Mouse (Mus musculus) spleen, adult 2 months (tissue): ENCODE results near the gene Ccdc175. TPM values are rescaled to one million over a fixed set of nuclear protein-coding genes. Genes with fewer than 3 reads are reported as not detected.
A peak's percentile ranks its signal among the peaks of the same experiment; 100 is the strongest.

ENCODE experiments used
- DNase-seq, 2 experiments: peaks; one replicate each; pipeline versions ENCODE4 v3.0.0 to v3.0.0-alpha.2; 2012 to 2021; ENCODE audit warnings: low spot score in 2 of 2, low read depth in 1 of 2
- H3K27ac ChIP-seq: fragments of 200-500 bp; 2 replicates; pipeline ENCODE4 v1.5.1; 2012; ENCODE audit warnings: low read length, inconsistent platforms; ENCODE audit not compliant: insufficient read depth
- H3K27me3 ChIP-seq: fragments of 200-500 bp; 2 replicates; pipeline ENCODE4 v1.6.1; 2012; ENCODE audit warnings: mild to moderate bottlenecking, moderate library complexity, low read length, inconsistent platforms; ENCODE audit not compliant: control insufficient read depth, insufficient read depth
- H3K36me3 ChIP-seq: fragments of 200-500 bp; 2 replicates; pipeline ENCODE4 v1.6.1; 2012; ENCODE audit warnings: mild to moderate bottlenecking, low read length, inconsistent platforms; ENCODE audit not compliant: control insufficient read depth, insufficient read depth
- H3K4me1 ChIP-seq: fragments of 200-500 bp; 2 replicates; pipeline ENCODE4 v1.6.1; 2011; ENCODE audit warnings: inconsistent platforms; ENCODE audit not compliant: control insufficient read depth, insufficient read depth, insufficient read length
- H3K4me3 ChIP-seq: fragments of 200-500 bp; 2 replicates; pipeline ENCODE4 v1.5.1; 2011; ENCODE audit warnings: mild to moderate bottlenecking, inconsistent platforms; ENCODE audit not compliant: insufficient read depth, insufficient read length; ENCODE audit errors: extremely low read depth
- CTCF ChIP-seq: fragments of 200-500 bp; IDR thresholded peaks from 2 replicates; pipeline ENCODE4 v1.5.1; 2011; ENCODE audit warnings: mild to moderate bottlenecking, inconsistent platforms; ENCODE audit not compliant: insufficient read depth, insufficient read length, insufficient replicate concordance; ENCODE audit errors: extremely low read depth
- POLR2A ChIP-seq: fragments of 200-500 bp; IDR thresholded peaks from 2 replicates; pipeline ENCODE4 v1.6.1; 2011; ENCODE audit warnings: low read depth, low read length, inconsistent platforms
- WGBS: fragments of 180-500 bp; shearing (Covaris S2); methylation state at CpG from one replicate; pipeline ENCODE4 v1.1.7; 2018; 5-methylcytosine and 5-hydroxymethylcytosine counted together
- polyA plus RNA-seq: library from polyadenylated mRNA; depleted of rRNA; stranded (reverse); fragments of >200 nt; gene quantifications from 2 replicates; pipeline ENCODE4 v1.2.3, GENCODE M21; 2012

Ccdc175 gene
- polyA plus RNA-seq, 1 experiment: not detected

- H3K36me3 ChIP-seq: no peaks in the 10 kb centered on the region
- WGBS: under 1% methylated on average over 31 of the region's 31 CpGs
- TF ChIP-seq CTCF: no peak
- TF ChIP-seq POLR2A: no peak
- H3K27me3 ChIP-seq: peaks cover 4% of the 10 kb centered on the region; the same call in 1 of the 2 replicates
- H3K4me3 ChIP-seq: peak overlapping the region; percentile 93
- peak overlapping the region; percentile 33; the same call in 1 of the 2 replicates for H3K27ac ChIP-seq
- DNase-seq: no peak
- peaks cover 10% of the 10 kb centered on the region for H3K4me1 ChIP-seq
Observed at GRCm38 (mm10) chr12:72085024-72085328, 99.9 kb downstream of the Ccdc175 start.

DNA sequence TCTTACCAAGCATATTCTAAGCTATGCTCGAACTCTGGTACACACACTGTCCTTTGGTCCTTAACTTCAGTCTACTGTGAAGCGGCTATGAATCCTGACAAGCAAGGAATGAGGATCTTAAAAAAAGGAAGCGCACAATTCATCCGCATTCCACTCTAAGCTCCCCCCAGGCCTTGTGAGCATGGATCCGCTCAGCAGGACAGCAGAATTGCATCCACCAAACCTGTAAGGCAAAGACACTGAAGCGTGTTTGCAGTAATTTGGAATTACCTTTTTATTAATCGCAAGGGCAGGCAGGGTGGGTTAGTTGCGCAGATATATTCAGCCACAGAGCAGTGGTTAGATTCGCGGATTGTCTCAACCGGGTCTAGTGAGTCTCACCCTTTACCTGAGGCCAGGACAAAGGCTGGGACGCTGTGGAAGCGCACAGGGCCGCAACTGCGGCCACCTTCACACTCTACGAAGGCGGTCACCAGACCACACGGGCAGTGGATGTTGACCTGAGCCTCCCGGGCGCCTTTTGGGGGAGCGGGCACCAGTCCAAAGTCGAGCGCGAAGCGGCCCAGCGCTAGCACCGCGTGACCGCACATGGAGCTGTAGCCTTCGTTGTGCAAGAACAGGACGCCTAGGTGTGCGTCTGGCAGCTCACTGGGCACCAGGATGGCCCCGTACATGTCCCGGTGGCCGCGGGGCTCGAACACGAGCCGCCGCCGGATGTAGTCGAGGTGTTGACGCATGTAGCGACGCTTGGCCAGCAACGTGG lies 100.4 kb downstream of the Ccdc175 start:
- Histone ChIP-seq H3K36me3 (no peaks in the 10 kb centered on the region), H3K27me3 (peaks cover 4% of the 10 kb centered on the region; the same call in 1 of the 2 replicates), H3K4me3 (peak overlapping the region; percentile 93), H3K27ac (peak overlapping the region; percentile 33; the same call in 1 of the 2 replicates), H3K4me1 (peaks cover 10% of the 10 kb centered on the region)
- no peak for DNase-seq
- TF ChIP-seq POLR2A (no peak), CTCF (no peak)
- WGBS: 21% methylated on average over 46 of the region's 46 CpGs

DNA sequence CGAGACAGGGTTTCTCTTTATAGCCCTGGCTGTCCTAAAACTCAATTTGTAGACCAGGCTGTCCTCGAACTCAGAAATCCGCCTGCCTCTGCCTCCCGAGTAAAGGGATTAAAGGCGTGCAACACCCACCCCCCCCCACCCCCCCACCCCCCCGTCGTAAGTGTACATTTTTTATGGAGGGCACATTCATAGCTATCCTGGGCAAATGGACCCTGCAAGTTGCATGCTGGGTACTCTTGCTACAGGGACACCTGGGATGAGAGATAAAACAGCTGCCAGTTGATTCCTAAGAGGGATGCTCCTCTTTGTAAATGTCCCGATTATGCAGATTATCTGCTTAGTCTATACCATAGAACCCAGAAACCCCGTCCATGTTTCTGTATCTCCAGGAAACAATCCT lies 101.6 kb downstream of the Ccdc175 start:
- no peak overlapping the region for H3K4me3 ChIP-seq
- H3K27ac ChIP-seq: no peak overlapping the region
- H3K36me3 ChIP-seq: no peaks in the 10 kb centered on the region
- WGBS: 84% methylated on average over 9 of the region's 9 CpGs
- DNase-seq: no peak
- TF ChIP-seq POLR2A (no peak), CTCF (no peak)
- peaks cover 4% of the 10 kb centered on the region; the same call in 1 of the 2 replicates for H3K27me3 ChIP-seq
- peaks cover 10% of the 10 kb centered on the region for H3K4me1 ChIP-seq

GRCm38 (mm10) chr12:72082370-72082769 lies 102.5 kb downstream of the Ccdc175 start:
- Histone ChIP-seq H3K27ac (no peak overlapping the region), H3K36me3 (no peaks in the 10 kb centered on the region), H3K4me1 (peaks cover 10% of the 10 kb centered on the region), H3K4me3 (no peak overlapping the region), H3K27me3 (peaks cover 4% of the 10 kb centered on the region; the same call in 1 of the 2 replicates)
- TF ChIP-seq CTCF (no peak), POLR2A (no peak)
- 43% methylated on average over 18 of the region's 18 CpGs for WGBS
- DNase-seq: no peak

GRCm38 (mm10) chr12:72081961-72082360 lies 102.9 kb downstream of the Ccdc175 start:
- WGBS: 46% methylated on average over 3 of the region's 3 CpGs

DNA sequence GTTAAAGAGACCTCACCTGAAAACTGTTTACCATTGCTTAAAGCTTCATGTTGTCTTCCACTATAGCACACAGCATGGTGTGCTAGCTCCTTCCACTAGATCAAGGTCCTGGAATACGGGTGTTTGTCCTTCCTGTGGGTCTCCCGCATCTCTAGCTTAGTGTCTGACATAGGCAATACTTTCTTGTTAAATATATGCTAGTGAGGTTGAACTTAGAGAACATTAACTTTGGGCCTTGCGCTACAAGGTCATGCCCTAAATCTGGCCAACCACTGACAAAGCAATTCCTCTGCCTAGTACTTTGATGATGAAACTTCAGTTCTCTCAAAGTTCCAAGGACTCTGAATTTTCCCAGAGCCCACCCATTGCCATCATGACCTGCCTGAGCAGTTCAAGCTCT lies 106.6 kb downstream of the Ccdc175 start:
- DNase-seq: no peak
- H3K36me3 ChIP-seq: no peaks in the 10 kb centered on the region
- TF ChIP-seq CTCF: no peak
- no peak for TF ChIP-seq POLR2A
- 94% methylated on average over 3 of the region's 3 CpGs for WGBS
- H3K4me3 ChIP-seq: no peak overlapping the region
- no peaks in the 10 kb centered on the region for H3K4me1 ChIP-seq
- H3K27ac ChIP-seq: no peak overlapping the region
- no peaks in the 10 kb centered on the region for H3K27me3 ChIP-seq

More at GRCm38 (mm10) chr12:72081961-72082360, 102.9 kb downstream of the Ccdc175 start:
- TF ChIP-seq CTCF (no peak), POLR2A (no peak)
- Histone ChIP-seq H3K27me3 (peaks cover 4% of the 10 kb centered on the region; the same call in 1 of the 2 replicates), H3K4me1 (peaks cover 10% of the 10 kb centered on the region), H3K27ac (no peak overlapping the region), H3K4me3 (no peak overlapping the region), H3K36me3 (no peaks in the 10 kb centered on the region)
- DNase-seq: no peak
